In genomic region chr19:42151990-42152389, GRCm38 (mm10) we compare ENCODE assay signal across 8 mouse cellular contexts. TPM values are rescaled to one million over a fixed set of nuclear protein-coding genes. Genes with fewer than 3 reads are reported as not detected.
DNase-seq lines count a peak whose midpoint lies in the region; ATAC-seq and TF ChIP-seq lines count a peak whose summit lies in the region.

No protein-coding gene starts in this region.

- no peak overlapping the region for H3K27ac ChIP-seq in kidney, postnatal 0 days

- 4% methylated on average over 6 of the region's 6 CpGs for WGBS in kidney, postnatal 0 days

- peaks cover 7% of the 10 kb centered on the region for H3K4me1 ChIP-seq in kidney, postnatal 0 days (replicated peaks; ENCODE audit: insufficient read depth, low read length)

- H3K9me3 ChIP-seq in kidney, postnatal 0 days (replicated peaks; ENCODE audit: low read length) = no peaks in the 10 kb centered on the region

- ATAC-seq in granulocyte monocyte progenitor cell, adult 5-6 weeks (replicated peaks; ENCODE audit: poor library complexity, severe bottlenecking) = peak; percentile 54
- ATAC-seq in kidney, postnatal 0 days (replicated peaks; ENCODE audit: low FRiP score, low read depth) = no peak; the same call in 1 of the 2 replicates

- H3K4me3 ChIP-seq in kidney, postnatal 0 days (replicated peaks; ENCODE audit: low read depth, low read length) = no peak overlapping the region

- H3K27me3 ChIP-seq in kidney, postnatal 0 days (ENCODE audit: insufficient read depth, low read length) = no peaks in the 10 kb centered on the region

- peak; percentile 64 for DNase-seq in A20 (ENCODE audit: low read depth, low spot score)
- peak; percentile 80 for DNase-seq in adrenal gland, adult 8-10 months
- peak; percentile 83 for DNase-seq in embryo, embryonic 9.5 days (ENCODE audit: extremely low spot score)
- peak; percentile 91 for DNase-seq in kidney, postnatal 0 days (ENCODE audit: low spot score)
- peak; percentile 78 for DNase-seq in liver
- peak; percentile 57 to 72 for DNase-seq in natural killer cell, adult 2 months (ENCODE audit: low spot score in 2 of 2)
- DNase-seq in telencephalon, adult 2 months (ENCODE audit: low read depth, low spot score) = peak; percentile 68

- peak; percentile 95 for TF ChIP-seq CTCF in kidney, postnatal 0 days (IDR thresholded peaks at IDR 0.05; ENCODE audit: low read depth)

- 0 out of 2 replicates have a peak, but pooled peaks cover 6% of the 10 kb centered on the region for H3K36me3 ChIP-seq in kidney, postnatal 0 days (ENCODE audit: insufficient read depth, low read length)

- no peak overlapping the region for H3K4me2 ChIP-seq in kidney, postnatal 0 days (ENCODE audit: low read length)

- H3K9ac ChIP-seq in kidney, postnatal 0 days (ENCODE audit: low read depth, low read length) = no peak overlapping the region

RNA-seq across cellular contexts. Expression of gene Marveld1, which starts 4.8 kb away (rescaled TPM):
- 10 to 100 TPM; 35.2 to 56.5 (median 47.4) TPM for total RNA-seq in adrenal gland, adult 8-10 months (2022)
- 15.1 and 19.7 TPM in 2 replicates for total RNA-seq in granulocyte monocyte progenitor cell, adult 5-6 weeks (2014; fragmentation: Nextera tagmentation)
- 13.2 and 13.9 TPM in 2 replicates for total RNA-seq in granulocyte monocyte progenitor cell, adult 5-6 weeks (2017)
- polyA plus RNA-seq in kidney, postnatal 0 days (2015; fragmentation: Nextera tagmentation; extraction: Ambion mirVana) = 12.5 and 18.9 TPM in 2 replicates

RNA-seq across cellular contexts. Expression of gene Zfyve27, which starts 11.8 kb away (rescaled TPM):
- total RNA-seq in adrenal gland, adult 8-10 months (2022) = 10 to 100 TPM; 53.2 to 70.1 (median 61.8) TPM
- total RNA-seq in granulocyte monocyte progenitor cell, adult 5-6 weeks (2014; fragmentation: Nextera tagmentation) = 34.6 and 35.5 TPM in 2 replicates
- 21.1 and 26.4 TPM in 2 replicates for total RNA-seq in granulocyte monocyte progenitor cell, adult 5-6 weeks (2017)
- 19.9 and 20.3 TPM in 2 replicates for polyA plus RNA-seq in kidney, postnatal 0 days (2015; fragmentation: Nextera tagmentation; extraction: Ambion mirVana)

RNA-seq across cellular contexts. Expression of gene Avpi1, which starts 23.1 kb away (rescaled TPM):
- 100 to 1,000 TPM in 1 of 4 experiments, 10 to 100 TPM in 3; 53.5 to 107 (median 73.9) TPM for total RNA-seq in adrenal gland, adult 8-10 months (2022)
- 9.9 and 12.0 TPM in 2 replicates for total RNA-seq in granulocyte monocyte progenitor cell, adult 5-6 weeks (2014; fragmentation: Nextera tagmentation)
- 4.5 and 10.7 TPM in 2 replicates for total RNA-seq in granulocyte monocyte progenitor cell, adult 5-6 weeks (2017)
- 37.1 and 37.9 TPM in 2 replicates for polyA plus RNA-seq in kidney, postnatal 0 days (2015; fragmentation: Nextera tagmentation; extraction: Ambion mirVana)

RNA-seq across cellular contexts. Expression of gene Sfrp5, which starts 50.1 kb away (rescaled TPM):
- 10 to 100 TPM in 2 of 4 experiments, 1 to 10 TPM in 2; 3.4 to 25.0 (median 13.1) TPM for total RNA-seq in adrenal gland, adult 8-10 months (2022)
- total RNA-seq in granulocyte monocyte progenitor cell, adult 5-6 weeks (2014; fragmentation: Nextera tagmentation) = not detected in 2 replicates
- total RNA-seq in granulocyte monocyte progenitor cell, adult 5-6 weeks (2017) = not detected in 2 replicates
- polyA plus RNA-seq in kidney, postnatal 0 days (2015; fragmentation: Nextera tagmentation; extraction: Ambion mirVana) = 0.21 and 0.36 TPM in 2 replicates

Comparison
In these comparisons a context has a peak if more than half of its experiments do, and no peak if none do; other contexts are left out.
1. RNA of gene Avpi1, which starts 23.1 kb away (total RNA-seq): 53.5 to 107 TPM in adrenal gland, adult 8-10 months; 4.5 to 12.0 TPM in granulocyte monocyte progenitor cell, adult 5-6 weeks; every median in the first group is over 4 times any median in the second.
2. Peak in every context shown above with its lines, with median percentiles within 50 percentile points of each other: DNase-seq.